Mouse (Mus musculus): ENCODE measurements around the gene Hint1. TPM values are rescaled to one million over a fixed set of nuclear protein-coding genes. Genes with fewer than 3 reads are reported as not detected.

The Hint1 gene
- total RNA-seq, 1 experiment from 2014 or later: 380 TPM

DNA sequence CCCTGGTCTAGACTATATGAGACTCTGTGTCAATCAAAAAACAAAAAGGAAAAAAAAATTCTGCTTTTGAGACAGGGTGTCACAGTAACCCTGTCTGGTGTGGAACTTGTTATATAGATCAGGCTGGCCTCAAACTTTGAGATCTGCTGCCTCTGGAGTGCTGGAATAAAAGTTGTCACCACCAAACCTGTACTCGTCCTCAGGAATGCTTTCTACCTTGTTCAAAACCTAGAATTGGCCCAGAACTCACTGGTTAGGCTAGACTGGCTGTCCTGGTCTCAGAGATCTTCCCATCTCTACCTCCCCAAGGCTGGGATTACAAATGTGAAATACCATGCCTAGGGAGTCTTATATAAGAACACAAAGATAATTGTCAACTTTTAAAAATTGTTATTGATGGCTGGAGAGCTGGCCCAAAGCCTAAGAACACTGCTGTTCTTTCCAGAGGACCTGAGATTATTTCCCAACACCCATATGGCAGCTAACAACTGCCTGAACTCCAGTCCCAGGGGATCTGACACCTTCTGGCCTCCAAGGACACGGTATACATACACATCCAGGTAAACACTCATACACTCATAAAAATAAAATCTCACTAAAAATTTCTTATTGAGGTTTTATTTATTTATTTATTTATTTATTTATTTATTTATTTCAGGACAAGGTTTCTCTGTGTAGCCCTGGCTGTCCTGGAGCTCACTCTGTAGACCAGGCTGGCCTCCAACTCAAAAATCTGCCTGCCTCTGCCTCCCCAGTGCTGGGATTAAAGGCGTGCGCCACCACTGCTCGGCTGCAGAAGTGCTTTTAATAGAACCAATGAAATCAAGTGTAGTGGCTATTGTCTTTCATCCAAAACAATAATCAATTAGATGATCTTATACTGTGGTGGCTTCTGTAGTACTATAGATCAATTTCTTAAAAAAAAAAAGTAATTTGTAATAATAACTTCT lies 4.4 kb upstream of the Hint1 start:
- DNase-seq: no peak

DNA sequence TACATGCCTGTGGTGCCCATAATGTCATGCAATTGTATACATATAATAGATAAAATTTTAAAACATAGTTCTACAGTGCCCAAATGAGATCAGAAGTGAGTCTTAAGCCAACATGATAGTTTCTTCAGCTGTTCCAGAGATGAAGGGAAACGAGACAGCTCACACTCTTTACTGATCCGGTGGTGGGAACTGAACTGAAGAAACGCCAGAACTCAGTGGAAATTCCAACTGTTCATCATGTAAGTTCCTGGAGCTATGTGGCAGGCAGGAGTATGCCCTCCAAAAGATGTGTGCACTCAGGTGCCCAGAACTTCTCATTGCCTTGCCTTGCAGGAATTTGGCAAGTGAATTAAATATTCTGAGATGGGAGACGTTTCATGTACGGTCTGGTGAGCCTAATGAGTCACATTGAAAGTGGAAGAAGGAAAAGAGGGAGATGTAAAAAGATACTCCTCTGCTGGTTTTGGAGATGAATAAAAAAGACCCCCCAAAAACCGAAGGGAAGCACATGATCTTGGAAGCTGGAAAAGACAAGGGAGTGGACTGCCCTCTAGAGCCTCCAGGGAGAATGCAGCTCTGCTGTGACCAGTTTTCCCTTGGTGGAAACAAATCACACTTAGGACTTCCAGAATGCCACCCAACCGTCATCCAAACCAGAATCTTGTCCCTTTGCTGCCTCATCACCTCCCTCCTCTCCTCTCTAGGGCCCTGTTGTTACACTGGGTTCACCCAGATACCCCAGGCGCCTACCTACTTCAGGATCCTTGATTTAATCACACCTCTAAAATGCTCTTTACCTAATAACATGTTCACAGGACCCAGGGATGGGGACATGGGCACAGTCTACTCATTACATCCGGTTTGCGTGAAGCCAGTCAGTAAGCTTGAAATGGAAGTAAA lies 3.3 kb upstream of the Hint1 start:
- DNase-seq: peak; percentile 42

DNA sequence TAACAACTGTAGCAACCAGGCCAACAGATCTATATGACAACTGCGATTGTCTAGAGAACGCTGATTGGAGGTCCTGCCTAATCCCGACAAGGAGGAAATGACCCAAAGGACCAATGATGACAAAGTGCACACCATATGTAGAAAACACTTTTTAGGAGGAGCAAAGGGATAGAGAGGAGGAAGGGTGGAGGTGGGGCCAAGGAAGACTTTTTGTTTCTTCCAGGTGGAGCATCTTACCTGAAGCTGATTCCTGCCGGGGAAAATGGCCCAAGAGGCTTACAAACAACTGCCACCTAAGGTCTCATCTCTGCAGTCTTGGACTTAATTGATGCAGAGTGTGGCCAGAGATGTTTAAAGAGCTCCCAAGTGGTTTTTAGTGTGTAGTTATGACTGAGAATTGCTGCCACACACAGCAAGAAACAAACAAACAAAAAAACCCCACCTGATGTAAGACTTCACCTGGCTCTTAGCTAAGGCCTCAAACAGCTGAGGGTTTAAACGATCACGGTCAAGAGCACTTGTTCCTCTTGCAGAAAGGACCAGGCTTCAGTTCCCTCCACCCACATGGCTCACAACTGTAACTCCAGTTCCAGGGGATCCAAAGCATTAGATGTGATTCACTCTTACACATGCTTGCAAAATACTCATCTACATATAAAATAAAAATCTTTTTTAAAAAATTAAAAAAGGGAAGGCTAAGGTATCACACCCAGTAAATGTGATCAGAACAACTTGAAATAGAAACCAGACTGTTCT lies 675 bp upstream of the Hint1 start:
- DNase-seq: no peak

GRCm38 (mm10) chr11:54867049-54867385 lies 834 bp downstream of the Hint1 start:
- DNase-seq: peak; percentile 60

DNA sequence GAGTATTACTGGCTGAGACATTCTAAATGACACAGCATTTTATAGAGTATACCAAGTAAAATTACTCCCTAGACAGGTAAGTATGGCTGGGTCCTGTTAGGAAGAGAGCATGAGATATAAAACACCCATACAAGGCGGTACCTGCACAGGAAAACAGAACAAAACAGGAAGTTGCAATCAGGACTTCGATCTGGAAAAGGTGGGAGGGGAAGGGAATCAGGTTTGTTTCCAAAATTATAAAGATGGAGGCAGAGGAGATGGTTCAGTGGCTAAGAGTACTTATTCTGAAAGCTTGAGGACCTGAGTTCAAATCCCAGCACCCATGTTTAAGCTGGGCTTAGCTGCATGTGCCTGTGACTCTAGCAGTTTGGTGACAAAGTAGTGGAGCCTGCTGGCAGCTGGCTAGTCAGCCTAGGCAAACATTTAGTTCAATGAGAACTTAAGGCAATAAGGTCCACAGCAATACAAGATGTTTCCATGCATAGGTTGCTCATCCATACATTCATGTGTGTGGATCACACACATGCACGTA lies 1.8 kb downstream of the Hint1 start:
- DNase-seq: no peak

- DNase-seq: no peak
Observed at GRCm38 (mm10) chr11:54868445-54868844, 2.3 kb downstream of the Hint1 start.

DNA sequence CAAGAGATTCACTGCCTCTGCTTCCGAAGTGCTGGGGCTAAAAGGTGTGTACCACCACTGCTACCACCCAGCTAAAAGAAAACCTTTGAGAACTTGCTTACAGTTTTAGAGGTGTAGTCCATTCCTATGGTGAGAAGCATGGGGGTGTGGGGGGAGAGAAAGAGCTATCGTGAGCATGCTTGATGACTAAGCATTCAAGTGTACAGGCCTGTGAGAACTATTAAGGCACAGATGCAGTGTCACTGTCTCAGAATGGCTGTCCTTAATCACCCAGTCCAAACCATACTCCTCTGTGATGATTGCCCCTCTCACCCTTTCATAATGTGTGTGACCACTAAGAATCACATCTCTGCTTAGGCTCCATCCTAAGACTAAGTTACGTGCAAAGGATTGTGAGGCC lies 3.1 kb downstream of the Hint1 start:
- no peak for DNase-seq

DNA sequence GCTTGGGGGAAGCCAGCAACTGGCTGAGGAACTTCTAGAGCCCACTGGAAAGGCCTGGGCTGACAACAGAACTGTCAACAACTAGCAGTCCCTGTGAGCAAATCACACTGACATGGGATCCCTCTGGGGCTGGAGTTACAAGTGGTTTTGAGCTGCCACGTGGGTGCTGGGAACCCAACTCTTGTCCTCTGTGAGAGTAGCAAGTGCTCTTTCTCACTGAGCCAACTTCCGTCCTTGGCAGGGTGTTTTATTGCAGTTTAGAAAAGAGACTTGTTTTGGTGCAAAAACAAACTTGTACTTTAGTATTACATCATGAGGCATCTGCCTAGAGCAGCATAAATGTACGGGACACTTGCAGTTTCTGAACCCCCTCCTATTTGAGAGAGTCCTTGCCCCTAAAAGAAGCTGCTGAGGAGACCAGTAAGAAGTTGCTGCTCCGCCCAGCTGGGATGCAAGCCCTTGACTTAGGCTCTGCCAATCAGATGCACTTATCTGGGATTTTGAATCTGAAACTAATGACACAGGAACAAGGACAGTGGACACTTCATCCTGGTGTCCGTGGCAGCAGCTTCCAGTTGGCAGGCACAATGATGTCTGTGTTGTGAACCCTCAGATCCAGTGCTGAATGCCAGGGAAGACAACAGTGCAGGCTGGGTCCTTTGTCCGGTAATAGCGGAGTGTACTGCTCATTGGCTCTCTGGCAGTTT lies 5.8 kb downstream of the Hint1 start:
- peak; percentile 67 for DNase-seq

DNA sequence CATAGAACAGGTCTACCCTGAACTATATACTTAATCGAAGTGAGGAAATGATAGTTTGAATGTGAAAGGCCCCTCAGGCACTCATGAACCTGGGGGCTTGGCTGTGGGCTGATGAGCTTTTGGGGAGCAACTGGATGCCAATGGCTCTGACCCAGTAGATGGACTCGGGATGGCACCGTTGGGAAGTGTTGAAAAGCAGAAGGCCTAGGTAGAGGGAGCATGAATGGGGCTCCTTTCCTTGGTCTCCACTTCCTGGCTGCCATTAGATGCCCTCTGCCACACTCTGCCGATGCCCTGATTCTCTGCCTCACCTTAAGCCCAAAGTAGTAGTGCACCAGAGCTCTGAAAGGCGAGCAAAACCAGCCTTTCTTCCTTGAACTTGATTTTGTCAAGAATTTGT lies 9.8 kb downstream of the Hint1 start:
- no peak for DNase-seq

- DNase-seq: no peak
Observed at GRCm38 (mm10) chr11:54878893-54879292, 12.7 kb downstream of the Hint1 start.

DNA sequence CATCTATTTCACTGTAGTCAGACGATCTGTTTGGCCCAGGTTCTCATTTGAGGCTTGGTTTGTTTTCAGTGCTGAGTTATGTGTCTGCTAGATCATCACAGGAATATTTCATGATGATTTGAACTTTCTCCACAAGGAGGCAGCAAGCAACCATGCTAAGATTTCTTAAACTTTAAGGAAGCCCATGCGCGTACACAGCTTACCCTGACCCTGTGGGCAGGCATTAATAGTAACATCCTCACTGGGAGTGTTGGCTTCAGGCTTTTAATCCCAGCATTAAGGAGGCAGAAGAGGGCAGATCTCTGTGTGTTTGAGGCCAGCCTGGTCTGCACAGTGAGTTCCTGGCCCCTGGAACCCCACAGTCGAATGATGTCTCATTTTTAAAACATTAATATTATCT lies 13.3 kb downstream of the Hint1 start:
- DNase-seq: peak; percentile 66

DNA sequence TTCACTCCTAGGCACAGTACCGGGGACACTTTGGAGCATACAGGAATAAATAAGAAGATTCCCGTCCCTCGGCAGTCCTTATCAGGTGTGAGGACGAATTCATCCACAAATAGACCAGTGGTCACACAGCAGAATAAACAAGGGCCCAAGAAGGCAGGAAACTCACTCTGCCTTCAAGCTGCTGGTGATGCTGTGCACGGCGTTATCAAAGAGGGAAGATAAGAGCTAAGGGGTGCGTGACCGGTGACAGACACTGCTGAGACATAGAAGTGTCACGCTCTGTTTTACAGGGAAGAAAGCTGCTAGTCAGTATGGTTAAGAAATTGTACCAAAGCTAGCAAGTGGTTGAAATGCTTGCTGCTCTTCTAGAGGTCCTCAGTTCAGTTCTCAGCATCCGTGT lies 13.7 kb downstream of the Hint1 start:
- no peak for DNase-seq

DNA sequence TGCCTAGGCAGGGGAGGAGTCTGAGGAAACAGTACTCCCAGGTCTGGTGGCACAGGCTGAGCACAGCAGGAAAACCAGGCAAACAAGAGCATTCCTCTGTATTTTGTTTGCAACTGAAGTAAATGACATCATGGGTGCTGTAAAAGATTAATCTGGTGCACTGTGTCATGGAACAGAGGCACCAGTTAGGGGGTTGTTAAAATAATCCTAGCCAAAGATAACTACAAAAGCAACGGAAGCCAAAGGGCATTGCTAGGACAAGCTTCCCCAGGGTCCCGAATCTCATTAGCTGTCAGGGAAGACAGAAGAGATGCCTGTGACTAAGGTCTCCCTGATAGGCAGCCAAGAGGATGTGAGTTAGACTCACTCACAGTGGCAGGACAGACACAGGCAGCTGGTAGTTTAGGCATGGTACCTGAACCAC lies 14.9 kb downstream of the Hint1 start:
- DNase-seq: peak; percentile 40

- DNase-seq: peak; percentile 80
Observed at GRCm38 (mm10) chr11:54882671-54883070, 16.5 kb downstream of the Hint1 start.

GRCm38 (mm10) chr11:54884197-54884828 lies 18.1 kb downstream of the Hint1 start:
- no peak for DNase-seq

GRCm38 (mm10) chr11:54884937-54885336 lies 18.8 kb downstream of the Hint1 start:
- DNase-seq: peak; percentile 80

GRCm38 (mm10) chr11:54885406-54885805 lies 19.2 kb downstream of the Hint1 start:
- no peak for DNase-seq

GRCm38 (mm10) chr11:54887927-54888326 lies 21.7 kb downstream of the Hint1 start:
- DNase-seq: no peak

GRCm38 (mm10) chr11:54891341-54891740 lies 25.2 kb downstream of the Hint1 start:
- no peak for DNase-seq

DNA sequence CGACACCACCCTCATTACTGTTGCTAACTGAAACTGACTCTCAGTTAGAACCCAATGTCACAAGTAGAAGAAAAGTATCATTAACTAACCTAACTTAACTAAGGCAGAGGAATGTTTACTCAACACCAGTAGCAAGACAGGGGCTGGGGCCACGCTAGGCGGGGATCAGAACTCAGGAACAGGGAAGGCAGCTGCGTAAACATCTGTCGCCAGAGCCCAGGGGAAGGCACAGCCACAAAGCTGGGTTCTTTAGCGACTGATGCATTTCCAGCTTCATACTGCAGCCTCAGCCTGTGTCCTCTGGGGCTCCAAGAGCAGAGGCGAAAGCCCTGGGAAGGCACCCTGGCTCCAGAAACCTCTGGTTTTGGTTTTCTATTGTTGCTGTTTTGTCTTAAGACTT lies 25.9 kb downstream of the Hint1 start:
- DNase-seq: no peak

DNA sequence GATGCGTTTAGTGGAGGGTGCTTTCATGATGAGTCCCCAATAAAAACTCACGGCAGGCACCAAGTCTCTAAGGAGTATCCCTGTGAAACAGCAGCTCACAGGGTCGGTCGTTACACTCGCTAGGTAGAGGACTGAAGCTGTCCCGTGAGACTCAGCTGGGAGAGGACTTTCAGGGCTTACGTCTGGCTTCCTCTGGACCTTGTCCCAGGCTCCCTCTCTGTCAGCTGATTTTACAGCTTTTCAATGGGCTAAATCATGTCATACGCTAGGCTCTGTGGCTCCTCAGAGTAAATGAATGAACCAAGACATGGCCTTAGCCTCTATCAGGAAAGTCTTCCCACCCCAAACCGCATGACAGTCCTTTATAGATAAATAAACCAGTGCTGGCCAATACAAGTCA lies 28.4 kb downstream of the Hint1 start:
- no peak for DNase-seq

All from adrenal gland, postnatal 14 days (tissue).